Mouse (Mus musculus): ENCODE results near the gene Abhd4.

Abhd4 gene

GRCm38 (mm10) chr14:54234231-54235040, 19.6 kb upstream of the Abhd4 start:
- intact Hi-C loops (cut with DNase I): loop anchor here (5.0 kb wide), 1 partner anchor 93 kb away; no protein-coding TSS in a partner anchor

- intact Hi-C loops (cut with DNase I): loop anchor here (5.0 kb wide), 1 partner anchor 91 kb away; no protein-coding TSS in a partner anchor
Measured at GRCm38 (mm10) chr14:54235825-54236540, 18.0 kb upstream of the Abhd4 start.

GRCm38 (mm10) chr14:54236881-54237280, 17.1 kb upstream of the Abhd4 start:
- intact Hi-C loops (cut with DNase I): loop anchor here (5.0 kb wide), 1 partner anchor 90 kb away; no protein-coding TSS in a partner anchor

GRCm38 (mm10) chr14:54239002-54239736, 14.8 kb upstream of the Abhd4 start:
- intact Hi-C loops (cut with DNase I): loop anchor here (5.0 kb wide), 1 partner anchor 88 kb away; no protein-coding TSS in a partner anchor

- intact Hi-C loops (cut with DNase I): no loop called here
Measured at GRCm38 (mm10) chr14:54240542-54240941, 13.4 kb upstream of the Abhd4 start.

- intact Hi-C loops (cut with DNase I): no loop called here
Measured at GRCm38 (mm10) chr14:54244183-54244582, 9.8 kb upstream of the Abhd4 start.

GRCm38 (mm10) chr14:54246232-54246631, 7.8 kb upstream of the Abhd4 start:
- intact Hi-C loops (cut with DNase I): no loop called here

- intact Hi-C loops (cut with DNase I): no loop called here
Measured at GRCm38 (mm10) chr14:54249326-54249725, 4.7 kb upstream of the Abhd4 start.

GRCm38 (mm10) chr14:54250122-54250521, 3.9 kb upstream of the Abhd4 start:
- intact Hi-C loops (cut with DNase I): loop anchor here (5.0 kb wide), 1 partner anchor 267 kb away; the partner anchor contains the start of gene Prmt5

- intact Hi-C loops (cut with DNase I): loop anchor here (5.0 kb wide), 2 partner anchors 68 to 263 kb away; partner anchors contain the start of gene Prmt5
Measured at GRCm38 (mm10) chr14:54254670-54255202, 748 bp downstream of the Abhd4 start.

- intact Hi-C loops (cut with DNase I): loop anchor here (5.0 kb wide), 1 partner anchor 64 kb away; no protein-coding TSS in a partner anchor
Measured at GRCm38 (mm10) chr14:54258131-54258670, 4.2 kb downstream of the Abhd4 start.

- intact Hi-C loops (cut with DNase I): loop anchor here (5.0 kb wide), 1 partner anchor 63 kb away; no protein-coding TSS in a partner anchor
Measured at GRCm38 (mm10) chr14:54259003-54259721, 5.2 kb downstream of the Abhd4 start.

GRCm38 (mm10) chr14:54259722-54260085, 5.7 kb downstream of the Abhd4 start:
- intact Hi-C loops (cut with DNase I): loop anchor here (5.0 kb wide), 1 partner anchor 63 kb away; no protein-coding TSS in a partner anchor

GRCm38 (mm10) chr14:54260196-54260595, 6.2 kb downstream of the Abhd4 start:
- intact Hi-C loops (cut with DNase I): no loop called here

- intact Hi-C loops (cut with DNase I): no loop called here
Measured at GRCm38 (mm10) chr14:54261386-54261785, 7.4 kb downstream of the Abhd4 start.

- intact Hi-C loops (cut with DNase I): no loop called here
Measured at GRCm38 (mm10) chr14:54262622-54263021, 8.6 kb downstream of the Abhd4 start.

GRCm38 (mm10) chr14:54263099-54263498, 9.1 kb downstream of the Abhd4 start:
- intact Hi-C loops (cut with DNase I): no loop called here

- intact Hi-C loops (cut with DNase I): no loop called here
Measured at GRCm38 (mm10) chr14:54264231-54264630, 10.2 kb downstream of the Abhd4 start.

GRCm38 (mm10) chr14:54265093-54265492, 11.1 kb downstream of the Abhd4 start:
- intact Hi-C loops (cut with DNase I): no loop called here

- intact Hi-C loops (cut with DNase I): no loop called here
Measured at GRCm38 (mm10) chr14:54265951-54266350, 12.0 kb downstream of the Abhd4 start.

All from adrenal gland (tissue).